Mouse (Mus musculus): ENCODE data around the gene Rps6ka5.

DNA sequence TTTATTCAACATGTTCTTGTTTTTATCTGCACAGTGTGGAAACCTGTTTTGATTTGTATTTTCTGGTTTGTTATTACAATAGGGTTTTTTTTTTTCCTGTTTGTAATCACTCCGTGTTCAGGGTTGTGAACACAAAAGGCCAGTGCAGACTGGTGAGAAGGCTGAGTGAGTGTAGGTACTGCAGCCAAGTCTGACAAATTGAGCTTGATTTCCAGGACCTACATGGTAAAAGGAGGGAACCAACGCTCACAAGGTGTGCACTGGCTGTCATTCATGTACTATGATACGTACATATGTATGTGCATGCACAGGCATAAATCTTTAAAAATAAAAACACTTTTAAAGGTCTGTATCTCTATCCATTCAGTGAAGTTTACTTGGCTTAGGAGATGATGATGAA is 31.5 kb downstream of the Rps6ka5 start:
- TF ChIP-seq POLR2A (IDR thresholded peaks at IDR 0.05; ENCODE audit: extremely low read depth, insufficient read depth, low read length), result no peak
- TF ChIP-seq CTCF (IDR thresholded peaks at IDR 0.05; ENCODE audit: low read depth, low read length), result no peak

All from liver, adult 2 months (tissue).